Mouse (Mus musculus): ENCODE data around the gene Nucb1.

DNA sequence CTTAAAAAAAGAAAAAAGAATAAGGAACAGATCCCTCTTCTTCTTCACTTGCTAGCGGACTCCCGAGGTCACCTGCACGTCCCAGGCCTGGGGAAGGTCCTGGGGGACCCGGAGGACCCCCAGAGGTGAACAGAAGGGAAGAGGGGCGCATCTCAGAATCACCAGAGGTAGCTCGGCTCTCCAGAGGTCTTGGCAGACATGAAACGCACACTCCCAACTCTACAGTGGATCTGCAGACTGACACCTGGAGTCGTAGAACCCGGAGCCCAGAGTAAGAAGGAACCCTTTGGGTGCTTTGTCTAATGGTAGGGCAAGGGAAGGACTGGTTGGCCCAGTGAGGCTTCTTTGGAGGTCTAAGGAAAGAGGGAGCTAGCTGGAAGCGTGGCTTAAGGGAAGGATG is 27.4 kb upstream of the Nucb1 start:
- TF ChIP-seq TAL1 (IDR thresholded peaks at IDR 0.05; ENCODE audit: low read length) (no peak), GATA1 (IDR thresholded peaks at IDR 0.05; ENCODE audit: low read length) (no peak)

Data from erythroblast, embryonic 14.5 days (primary cell).